Mouse (Mus musculus) T-helper 1 cell (primary cell): ENCODE data around the gene Sorcs3.

Source experiments
- in situ Hi-C: fragments of 300-600 bp; cut with MboI, MseI; formaldehyde crosslinking; loops from one replicate; pipeline ENCODE4 v1.15.1; 2025; ENCODE audit warnings: high pct_unique_total_duplicates

Gene Sorcs3

DNA sequence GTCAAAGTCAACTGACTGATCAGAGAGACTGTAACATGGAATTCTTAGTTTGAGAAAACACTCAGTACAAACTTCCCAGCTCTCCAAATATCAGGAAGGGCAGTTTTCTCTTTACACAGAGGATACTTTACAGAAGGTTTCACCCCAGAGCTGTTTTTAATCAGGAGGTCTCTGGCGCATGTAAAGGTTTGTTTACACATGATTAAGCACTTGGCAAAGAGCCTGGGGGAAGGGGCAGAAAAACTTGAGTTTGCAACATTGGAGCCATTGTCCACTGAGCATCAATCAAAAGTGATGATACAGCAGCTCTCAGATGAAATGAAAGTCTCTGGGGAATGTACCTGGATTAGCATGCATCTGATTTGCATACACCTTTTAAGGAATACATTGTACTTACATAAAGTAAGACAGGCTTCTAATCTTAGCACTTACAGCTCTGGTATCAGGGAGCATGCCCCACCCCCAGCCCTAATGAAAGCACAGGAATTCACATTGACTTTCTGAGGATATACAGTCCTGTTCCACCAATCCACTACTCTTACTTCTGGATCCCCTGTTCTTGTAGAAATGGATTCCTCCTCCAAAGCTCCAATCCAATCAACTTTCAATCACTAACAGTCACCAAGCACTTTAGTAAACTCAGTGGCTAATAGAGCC, 500.6 kb downstream of the Sorcs3 start:
- in situ Hi-C loops = no loop called here

DNA sequence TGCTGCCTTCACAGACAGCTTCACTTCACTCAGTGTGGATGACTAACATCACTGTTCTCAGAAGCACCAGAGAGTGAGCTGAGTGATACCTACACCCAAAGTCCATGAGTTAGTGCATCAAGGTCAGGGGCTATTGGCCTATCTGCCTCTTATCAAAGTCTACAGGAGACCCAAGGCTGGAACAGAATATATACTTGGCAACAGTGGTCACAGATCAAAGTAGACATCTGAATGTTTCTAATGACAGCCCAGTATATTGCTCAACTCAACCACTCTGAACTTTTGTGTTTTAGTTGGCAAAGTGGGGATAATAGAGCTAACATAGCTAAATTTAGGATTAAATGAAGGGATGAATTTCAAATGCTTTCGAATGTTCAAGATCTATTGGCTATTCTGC, 501.1 kb downstream of the Sorcs3 start:
- in situ Hi-C loops = no loop called here

DNA sequence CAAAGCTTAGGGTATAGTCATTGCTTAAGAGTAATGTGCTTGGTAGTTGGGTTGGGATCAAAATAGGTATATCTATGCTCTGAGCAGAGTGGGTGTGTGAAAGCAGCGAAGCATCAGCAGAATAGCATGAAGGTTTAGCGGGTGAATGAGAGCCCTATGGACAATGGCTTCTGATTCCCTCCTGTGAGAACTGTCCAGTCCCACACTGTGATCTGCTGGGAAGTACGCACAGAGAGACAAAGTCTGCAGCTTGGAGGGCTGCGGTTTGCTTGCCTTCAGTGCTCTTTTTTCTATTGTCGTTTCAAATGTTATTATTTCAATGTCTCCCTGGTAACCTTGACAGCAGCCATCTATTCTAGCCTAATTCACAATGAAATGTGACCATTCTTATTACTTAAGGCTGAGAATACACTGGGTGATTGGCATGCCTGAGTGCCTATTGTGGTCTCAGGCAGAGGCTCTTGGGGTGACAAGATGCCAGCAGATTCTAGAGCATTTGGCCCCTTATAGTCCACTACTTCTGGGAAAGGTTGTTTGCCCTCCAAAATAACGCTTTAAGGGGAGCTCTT, 520.1 kb downstream of the Sorcs3 start:
- in situ Hi-C loops = no loop called here

DNA sequence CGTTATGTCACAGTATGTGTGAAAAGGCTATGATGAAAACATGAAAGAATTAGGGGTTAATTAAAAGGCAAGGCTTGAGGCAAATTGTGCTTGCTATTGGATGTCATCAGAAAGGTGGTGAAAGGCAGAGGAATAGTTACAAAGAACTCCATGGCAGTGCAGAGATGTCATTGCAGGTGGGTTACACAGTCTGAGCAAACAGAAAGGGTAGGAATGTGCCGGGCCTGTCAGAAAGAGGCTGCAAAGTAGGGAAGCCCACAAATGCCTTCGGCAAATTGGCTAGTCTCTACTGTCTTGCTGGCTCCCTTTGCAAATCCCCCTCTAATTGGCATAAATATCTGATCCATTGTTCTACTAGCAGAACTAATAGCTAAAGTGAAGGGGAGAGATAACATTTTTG, 521.2 kb downstream of the Sorcs3 start:
- in situ Hi-C loops = no loop called here

DNA sequence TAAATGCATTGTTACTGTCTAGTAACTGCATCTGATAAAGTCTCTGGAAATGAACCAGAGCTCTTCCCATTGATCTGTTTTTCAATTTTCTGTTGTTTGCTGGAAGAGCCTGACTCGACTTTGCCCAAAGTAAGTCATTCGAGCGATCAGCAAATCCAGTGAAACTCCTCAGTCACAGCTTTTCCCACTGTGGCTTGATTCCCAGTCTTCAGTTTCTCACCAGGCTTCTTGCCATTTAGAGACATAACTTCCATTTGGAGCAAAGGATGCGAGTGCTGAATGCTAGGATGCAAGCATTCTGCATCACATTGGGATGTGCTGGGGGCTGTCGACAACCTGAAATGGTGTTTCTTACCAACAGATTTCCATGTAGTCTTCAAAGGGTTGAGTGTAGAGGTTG, 521.8 kb downstream of the Sorcs3 start:
- in situ Hi-C loops = no loop called here

DNA sequence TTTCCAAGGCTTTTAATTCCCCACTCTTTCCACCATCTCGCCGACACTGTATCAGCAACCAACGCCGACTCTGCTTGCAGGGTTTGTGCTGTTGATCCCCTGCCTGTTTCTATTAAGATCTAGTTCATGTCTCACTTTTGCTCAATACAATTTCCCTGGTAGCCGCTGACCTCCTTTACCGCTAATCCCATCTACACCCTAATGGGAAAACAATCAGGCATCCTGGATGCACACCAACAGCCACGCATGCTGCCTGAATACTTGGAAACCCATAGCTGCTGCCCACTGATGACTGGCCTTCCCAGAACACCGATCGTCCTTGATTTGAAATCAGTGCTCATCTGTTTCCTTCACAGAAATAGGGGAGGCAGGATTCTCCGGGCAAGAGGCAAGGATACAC, 525.9 kb downstream of the Sorcs3 start:
- in situ Hi-C loops = no loop called here

DNA sequence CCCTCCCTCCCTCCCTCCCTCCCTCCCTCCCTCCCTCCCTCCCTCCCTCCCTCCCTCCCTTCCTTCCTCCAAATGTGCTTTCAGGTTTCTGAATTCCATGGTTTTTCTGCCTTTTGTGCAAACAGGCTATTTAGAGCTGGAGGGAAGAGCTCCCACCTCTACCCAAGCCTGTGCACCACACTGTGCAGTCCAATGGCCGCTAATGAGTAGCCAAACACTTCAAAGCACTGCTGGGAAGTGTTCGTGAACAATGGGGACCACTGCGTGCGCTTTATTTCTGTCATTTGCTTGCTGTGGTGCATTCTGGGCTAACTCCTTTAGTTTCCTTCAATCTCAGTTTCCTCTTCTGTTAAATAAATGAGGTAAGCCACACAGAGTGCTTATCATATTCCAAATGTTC, 528.5 kb downstream of the Sorcs3 start:
- in situ Hi-C loops = no loop called here

DNA sequence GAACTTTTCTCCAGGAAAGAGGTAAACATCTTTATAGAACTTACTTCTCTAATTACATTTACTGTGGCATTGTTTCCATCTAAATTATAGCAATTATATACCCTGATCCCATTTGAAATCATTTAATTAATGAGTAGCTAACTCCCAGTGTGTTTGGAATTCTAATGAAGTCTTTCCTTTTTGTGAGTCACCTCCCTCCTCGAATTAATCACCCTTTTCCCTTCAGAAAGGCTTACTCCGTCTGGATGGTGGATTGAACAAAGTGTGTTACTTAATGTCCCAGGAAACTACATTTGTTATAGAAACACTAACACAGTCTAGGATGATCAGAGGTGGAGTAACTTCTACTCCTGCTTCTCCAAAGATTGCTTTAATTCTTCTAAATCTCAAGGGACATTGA, 531.7 kb downstream of the Sorcs3 start:
- in situ Hi-C loops = no loop called here

DNA sequence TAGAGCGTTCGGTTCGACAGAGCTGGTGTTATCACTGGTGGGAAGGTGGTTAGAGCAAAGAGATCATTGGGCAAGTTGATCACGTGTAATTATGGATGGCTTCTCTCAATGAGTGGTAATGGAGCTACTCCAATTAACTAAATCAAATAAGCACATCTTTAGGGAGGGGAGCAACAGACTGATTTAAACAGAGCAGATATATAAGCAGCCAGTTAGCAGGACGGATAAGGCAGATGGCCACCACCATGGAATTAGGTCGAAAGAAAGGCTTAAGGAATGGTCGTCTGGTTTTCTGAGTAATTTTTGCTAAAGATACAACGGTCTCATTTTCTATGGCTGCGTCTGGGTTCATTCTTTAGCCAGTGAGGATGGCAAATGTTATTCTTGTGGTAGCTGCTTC, 549.3 kb downstream of the Sorcs3 start:
- in situ Hi-C loops = no loop called here

DNA sequence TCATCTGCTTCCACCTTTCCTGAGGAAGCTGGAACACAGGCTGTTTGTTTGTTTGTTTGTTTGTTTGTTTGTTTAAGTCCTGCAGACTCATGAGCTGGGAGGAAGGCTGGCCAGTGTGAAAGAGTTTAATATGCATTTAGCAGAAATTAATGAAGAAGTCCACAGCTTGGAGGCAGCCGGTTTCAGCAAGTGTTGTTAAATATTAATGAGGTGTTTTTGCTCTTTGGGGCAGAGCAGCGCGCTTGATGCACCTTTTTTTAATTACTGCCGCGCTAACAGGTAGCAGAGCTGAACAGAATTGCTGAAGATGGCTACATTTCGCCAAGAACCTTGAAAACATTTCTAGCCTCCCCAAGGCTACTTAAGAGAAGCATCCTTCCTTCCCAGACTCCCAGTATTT, 551.0 kb downstream of the Sorcs3 start:
- in situ Hi-C loops = no loop called here

DNA sequence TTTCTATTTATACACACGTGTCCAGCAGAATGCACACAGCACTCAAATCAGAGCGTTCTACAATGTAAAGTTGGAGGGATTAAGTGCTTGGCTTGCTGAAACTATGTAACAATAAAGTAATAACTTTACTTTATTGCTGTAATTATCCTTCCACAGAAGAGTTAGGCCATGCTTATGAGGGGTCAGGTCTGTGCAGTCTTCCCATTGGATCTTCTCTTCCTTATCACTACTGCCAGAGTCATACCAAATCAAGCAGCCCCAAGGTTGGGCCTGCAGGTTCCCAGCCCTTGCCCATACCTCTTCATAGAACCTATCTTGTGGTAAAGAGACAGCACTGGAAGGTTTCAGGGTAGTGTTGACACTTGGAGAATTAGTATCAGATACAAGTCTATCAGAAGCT, 560.7 kb downstream of the Sorcs3 start:
- in situ Hi-C loops = no loop called here

DNA sequence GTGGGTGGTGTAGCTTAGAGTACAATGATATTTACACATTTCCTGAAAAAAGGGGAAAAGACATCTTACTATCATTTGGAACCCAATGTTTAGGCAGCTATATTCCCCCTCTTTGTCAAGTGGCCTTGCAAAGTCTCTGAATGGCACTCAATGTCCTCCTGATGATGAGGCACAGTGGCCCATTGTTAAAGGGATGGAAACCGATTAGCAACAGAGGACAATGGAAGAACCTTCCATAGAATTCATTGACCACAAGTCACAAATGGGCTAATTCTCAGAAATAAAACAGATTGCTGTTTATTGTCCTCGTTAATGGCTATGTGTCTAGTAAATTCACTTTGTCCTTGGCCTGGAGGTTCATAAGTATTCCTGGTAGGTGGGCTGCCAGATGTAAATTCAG, 565.7 kb downstream of the Sorcs3 start:
- in situ Hi-C loops = no loop called here

DNA sequence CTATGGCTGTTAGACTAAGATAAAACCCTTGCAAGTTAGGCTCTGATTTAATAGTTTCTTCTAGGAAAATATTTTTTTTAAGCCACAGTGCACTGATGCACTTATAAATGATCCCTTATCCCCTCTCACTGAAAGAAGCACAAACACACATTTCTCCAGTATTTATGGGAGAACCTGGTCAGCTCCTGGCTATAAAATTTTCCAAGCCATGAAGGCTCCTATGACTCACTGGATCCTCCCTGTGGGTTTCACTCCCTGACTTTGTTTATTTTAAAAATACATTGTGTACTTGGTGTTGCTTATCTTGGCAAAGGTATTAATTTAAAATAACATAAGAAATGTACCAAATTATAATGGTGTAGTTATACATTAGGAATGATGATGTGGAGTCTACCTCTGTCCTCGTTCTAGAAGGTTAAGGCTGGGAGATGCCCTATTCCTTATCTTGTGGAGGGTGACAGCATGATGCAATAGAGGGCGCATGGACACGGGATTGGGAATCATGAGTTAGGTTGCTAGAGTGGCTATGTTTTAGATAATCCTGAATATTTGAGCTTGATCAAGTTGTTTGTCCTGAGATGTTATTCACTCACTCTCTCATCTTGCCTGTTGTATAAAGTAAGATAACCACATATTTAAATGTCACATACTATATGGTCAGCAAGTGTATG, 573.4 kb downstream of the Sorcs3 start:
- in situ Hi-C loops = no loop called here

DNA sequence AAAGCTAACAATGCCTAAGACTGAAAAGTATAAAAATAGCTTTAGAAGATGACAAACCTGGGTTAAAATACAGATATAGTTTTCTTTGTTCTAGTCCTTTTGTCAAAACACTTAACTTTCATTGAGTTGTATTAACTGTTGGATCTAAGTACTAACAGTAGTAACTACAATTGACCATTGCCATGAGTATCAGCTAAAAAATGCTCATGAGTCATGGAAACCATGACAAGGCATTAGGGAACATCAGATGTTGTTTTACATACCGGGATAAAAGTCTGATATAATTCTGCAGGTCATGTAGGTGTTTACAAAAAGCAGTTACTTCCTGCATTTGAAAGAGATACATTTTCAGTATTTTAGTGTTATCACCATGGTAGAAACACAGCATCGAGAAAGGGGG, 575.0 kb downstream of the Sorcs3 start:
- in situ Hi-C loops = no loop called here

DNA sequence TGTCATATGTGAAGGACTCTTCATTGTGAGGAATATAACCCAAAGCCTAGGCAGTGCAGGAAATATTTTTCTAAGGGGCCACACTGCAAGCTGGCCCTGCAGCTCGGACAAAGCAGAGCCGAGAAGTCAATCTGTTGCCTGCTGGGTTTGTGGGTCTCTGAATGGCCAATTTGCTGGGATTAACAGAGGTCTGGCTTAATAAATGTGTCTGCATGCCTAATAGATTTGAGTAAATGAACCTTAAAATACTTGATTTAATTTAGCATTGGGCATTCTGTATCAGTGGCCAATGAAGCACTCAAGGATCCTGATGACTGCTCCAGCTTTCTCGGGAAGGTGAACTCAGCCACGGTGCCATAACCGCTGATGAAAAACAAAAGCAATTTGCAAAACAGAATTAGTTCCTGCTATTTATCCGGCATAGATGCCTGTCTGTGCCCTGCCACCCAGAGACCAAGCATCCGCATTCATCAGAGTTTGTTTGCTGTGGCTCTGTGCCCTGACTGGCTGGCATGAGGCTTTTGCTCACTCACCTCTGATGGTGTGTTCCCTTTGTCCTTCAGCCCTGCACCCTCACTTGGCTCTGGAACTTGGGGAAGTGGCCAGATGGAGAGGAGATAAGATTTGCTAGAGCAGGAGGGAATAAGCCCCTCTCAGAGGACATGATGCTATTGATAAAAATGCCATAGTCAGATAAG, 576.3 kb downstream of the Sorcs3 start:
- in situ Hi-C loops = no loop called here

DNA sequence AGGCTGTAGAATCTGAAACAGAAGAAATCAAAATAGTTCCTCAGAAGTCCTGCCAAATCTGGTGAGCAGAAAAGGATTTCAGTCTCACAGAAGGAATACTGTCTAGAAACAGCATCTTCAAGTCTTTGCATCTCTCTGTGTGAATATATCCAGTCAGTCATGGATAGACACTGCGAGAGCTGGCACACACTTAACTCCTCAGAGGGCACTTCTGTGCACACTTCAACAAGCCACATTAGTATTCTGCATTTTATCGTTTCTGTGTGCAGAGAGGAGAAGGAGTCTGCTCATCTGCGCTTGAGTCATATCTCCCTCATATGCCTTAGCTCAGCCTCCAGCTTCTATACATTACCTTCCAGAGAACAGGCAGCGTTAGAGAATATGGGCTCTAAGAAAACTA, 581.4 kb downstream of the Sorcs3 start:
- in situ Hi-C loops = no loop called here

DNA sequence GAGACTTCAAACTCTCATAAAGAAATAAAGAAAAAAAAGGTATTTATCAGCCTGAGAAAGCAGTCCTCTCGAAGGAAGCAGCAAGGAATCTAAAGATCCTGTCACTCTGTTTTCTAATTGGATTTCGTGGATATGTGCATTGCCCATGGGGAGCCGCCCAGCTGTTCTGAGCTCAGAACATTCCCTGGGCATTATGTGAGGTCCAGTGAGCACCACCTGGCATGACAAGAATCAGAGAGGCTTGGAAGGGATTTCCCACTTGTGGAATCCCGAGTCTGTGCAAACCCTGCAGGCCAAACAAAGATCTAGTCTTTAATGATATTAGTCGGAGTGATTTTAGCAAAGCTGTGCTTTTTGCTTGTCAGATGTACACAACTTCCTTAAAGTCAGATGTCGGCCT, 598.7 kb downstream of the Sorcs3 start:
- in situ Hi-C loops = no loop called here

DNA sequence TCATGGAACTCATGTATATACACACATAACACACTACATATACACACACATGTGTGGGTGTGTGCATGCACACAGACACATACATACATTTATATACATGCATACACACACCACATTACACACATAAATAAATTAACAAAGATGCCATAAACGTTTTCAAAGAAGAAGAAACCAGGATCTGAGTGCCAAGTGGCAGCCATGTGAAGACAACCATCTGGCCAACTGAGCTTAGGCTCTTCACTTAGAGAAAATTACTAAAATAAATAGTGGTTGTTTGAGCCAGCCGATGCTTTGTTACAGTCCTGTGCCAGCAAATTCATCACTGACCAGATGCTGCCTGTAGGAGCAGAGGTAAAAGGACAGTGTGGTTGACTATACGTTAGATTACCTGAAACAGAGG, 605.7 kb downstream of the Sorcs3 start:
- in situ Hi-C loops = no loop called here

DNA sequence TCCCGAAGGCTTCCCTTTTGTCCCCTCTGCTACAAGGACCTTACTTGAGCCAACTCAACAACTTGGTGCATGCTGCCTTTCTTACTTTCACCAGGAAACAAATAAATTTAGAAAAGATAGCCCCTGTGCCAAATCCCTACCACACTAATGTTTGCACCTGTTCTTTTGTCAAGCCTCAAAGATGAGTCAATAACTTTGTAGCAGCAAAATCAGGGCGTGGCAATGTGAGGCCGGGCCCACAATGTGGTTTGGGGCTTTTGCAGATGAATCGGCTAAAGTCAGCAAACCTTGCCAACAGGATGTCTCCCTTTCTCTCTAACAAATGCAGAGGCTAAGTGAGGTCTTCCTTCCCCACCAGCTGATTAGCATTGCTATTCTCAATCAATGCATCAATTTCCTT, 608.0 kb downstream of the Sorcs3 start:
- in situ Hi-C loops = no loop called here

DNA sequence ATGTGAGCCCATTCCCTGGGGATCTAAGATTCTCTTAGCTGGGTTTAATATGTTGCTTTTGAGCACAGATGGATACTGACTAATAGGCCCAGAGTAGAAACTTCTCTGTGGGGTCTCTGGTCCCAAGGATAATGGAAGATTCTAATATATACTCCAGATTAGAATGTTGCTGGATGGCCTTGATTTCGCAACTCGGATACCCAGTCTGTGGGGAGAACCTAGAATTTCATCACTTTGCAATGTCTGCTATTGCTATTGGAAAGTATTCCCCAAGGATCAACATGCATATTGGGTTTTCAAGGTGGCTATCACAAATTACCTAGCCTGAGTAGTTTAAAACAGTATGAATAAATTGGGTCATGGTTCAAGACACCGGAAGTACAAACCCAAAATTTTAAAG, 609.2 kb downstream of the Sorcs3 start:
- in situ Hi-C loops = no loop called here

DNA sequence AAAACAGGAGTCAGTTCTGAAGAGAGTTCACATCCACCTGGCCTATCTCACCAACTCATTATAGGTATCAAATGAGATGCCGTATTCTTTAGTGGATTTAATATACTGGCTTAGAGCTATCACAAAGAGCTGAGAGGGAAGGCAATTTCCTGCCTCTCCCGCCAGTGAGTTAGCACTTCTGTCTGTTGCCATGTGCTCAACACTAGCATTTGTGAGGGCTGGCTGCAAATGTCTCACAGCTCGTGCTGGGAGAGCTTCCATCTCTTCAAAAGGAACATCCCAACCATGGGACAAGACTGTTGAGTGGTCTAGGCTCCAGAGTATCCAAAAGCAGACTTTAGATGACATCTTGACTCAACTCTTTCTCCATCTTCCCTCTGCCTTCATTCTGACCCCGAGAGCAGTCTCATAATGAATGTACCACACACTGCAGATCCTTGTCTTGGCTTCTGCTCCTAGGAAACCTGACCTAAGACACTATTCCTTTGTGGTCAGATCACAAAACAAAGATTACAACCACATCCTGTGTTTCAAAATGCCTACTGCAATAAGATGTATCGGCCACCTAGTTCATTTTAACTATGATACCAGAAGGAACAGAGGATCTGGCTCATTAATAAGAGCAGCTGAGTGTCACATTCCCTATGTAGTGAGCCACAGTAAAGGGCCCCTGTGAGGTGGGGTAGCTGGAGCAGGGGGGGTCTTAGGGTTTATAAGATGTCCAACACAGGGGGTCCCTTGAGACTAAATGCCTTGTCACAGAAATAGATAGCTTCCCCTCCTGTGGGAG, 614.9 kb downstream of the Sorcs3 start:
- in situ Hi-C loops = no loop called here

DNA sequence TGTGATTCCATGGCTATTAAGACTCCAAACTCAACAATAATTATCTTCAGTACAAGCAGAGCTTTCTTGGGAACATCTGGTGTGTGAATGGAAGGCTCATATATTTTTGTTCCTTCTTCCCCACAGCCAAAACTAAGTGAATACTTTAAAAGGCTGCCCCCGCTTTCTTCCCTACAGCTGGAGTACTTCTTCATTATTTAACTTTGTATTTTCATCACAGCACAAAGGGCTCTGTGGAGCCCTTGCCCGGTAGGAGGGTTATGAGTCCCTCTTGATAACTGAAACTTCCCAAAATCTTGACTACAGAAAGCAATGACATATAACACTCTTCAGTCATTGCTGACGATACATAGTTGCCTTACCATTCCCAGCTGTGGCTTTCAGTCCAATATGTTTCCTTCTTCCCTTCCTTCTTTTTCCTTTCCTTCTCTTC, 615.5 kb downstream of the Sorcs3 start:
- in situ Hi-C loops = no loop called here
